Mouse (Mus musculus): ENCODE results near the gene Ifnz. TPM values are rescaled to one million over a fixed set of nuclear protein-coding genes. Genes with fewer than 3 reads are reported as not detected.

The Ifnz gene
- 0.72 TPM for polyA plus RNA-seq (2017; shearing (Covaris generic))

GRCm38 (mm10) chr4:88781831-88782230 lies at the start of gene Ifnz:
Gene Ifnz (plus strand): TSS chr4:88782131.

GRCm38 (mm10) chr4:88754818-88755340 lies 27.1 kb upstream of the Ifnz start, which contains the start of gene Gm13271:
Gene Gm13271 (plus strand): TSS chr4:88754868.

GRCm38 (mm10) chr4:88759610-88760268 lies 22.2 kb upstream of the Ifnz start, which contains the start of gene Gm13283:
Gene Gm13283 (plus strand): TSS chr4:88760119.

GRCm38 (mm10) chr4:88773534-88773933 lies 8.4 kb upstream of the Ifnz start, which contains the start of gene Gm13290:
Gene Gm13290 (plus strand): TSS chr4:88773834.

GRCm38 (mm10) chr4:88776622-88777021 lies 5.3 kb upstream of the Ifnz start, which contains the start of gene Gm13289:
Gene Gm13289 (plus strand): TSS chr4:88776922.

GRCm38 (mm10) chr4:88779550-88779949 lies 2.4 kb upstream of the Ifnz start, which contains the start of gene Gm13272:
Gene Gm13272 (plus strand): TSS chr4:88779850.

GRCm38 (mm10) chr4:88785409-88785808 lies 3.5 kb downstream of the Ifnz start, which contains the start of gene Gm13276:
Gene Gm13276 (plus strand): TSS chr4:88785709.

GRCm38 (mm10) chr4:88788402-88788801 lies 6.5 kb downstream of the Ifnz start, which contains the start of gene Gm13277:
Gene Gm13277 (plus strand): TSS chr4:88788632.

GRCm38 (mm10) chr4:88791250-88791649 lies 9.3 kb downstream of the Ifnz start, which contains the start of gene Gm13278:
Gene Gm13278 (plus strand): TSS chr4:88791550.

GRCm38 (mm10) chr4:88793936-88794675 lies 12.2 kb downstream of the Ifnz start, which contains the start of gene Gm13275:
Gene Gm13275 (plus strand): TSS chr4:88794487.

GRCm38 (mm10) chr4:88797097-88797496 lies 15.2 kb downstream of the Ifnz start, which contains the start of gene Gm13279:
Gene Gm13279 (plus strand): TSS chr4:88797397.

GRCm38 (mm10) chr4:88799365-88799764 lies 17.4 kb downstream of the Ifnz start, which contains the start of gene Gm13285:
Gene Gm13285 (plus strand): TSS chr4:88799665.

GRCm38 (mm10) chr4:88802954-88803353 lies 21.0 kb downstream of the Ifnz start, which contains the start of gene Gm13287:
Gene Gm13287 (plus strand): TSS chr4:88803254.

GRCm38 (mm10) chr4:88805231-88805630 lies 23.3 kb downstream of the Ifnz start, which contains the start of gene Gm13288:
Gene Gm13288 (plus strand): TSS chr4:88805531.

GRCm38 (mm10) chr4:88815928-88816327 lies 34.0 kb downstream of the Ifnz start, which contains the start of gene Ifna7:
Gene Ifna7 (plus strand): TSS chr4:88816228.

GRCm38 (mm10) chr4:88819659-88820058 lies 37.7 kb downstream of the Ifnz start, which contains the start of gene Ifna11:
Gene Ifna11 (plus strand): TSS chr4:88819959.

GRCm38 (mm10) chr4:88827116-88827515 lies 45.2 kb downstream of the Ifnz start, which contains the start of gene Ifna6:
Gene Ifna6 (plus strand): TSS chr4:88827416.

Other genes with a start within 250 kb of the Ifnz start
- gene Ifna15, start 223.9 kb upstream of the Ifnz start, polyA plus RNA-seq (2017; shearing (Covaris generic)), result not detected
- gene Ifna14, start 210.3 kb upstream of the Ifnz start, polyA plus RNA-seq (2017; shearing (Covaris generic)), result not detected
- gene Ifna9, start 189.7 kb upstream of the Ifnz start, polyA plus RNA-seq (2017; shearing (Covaris generic)), result not detected
- not detected for gene Ifna12, start 178.8 kb upstream of the Ifnz start, polyA plus RNA-seq (2017; shearing (Covaris generic))
- gene C87499, start 147.7 kb upstream of the Ifnz start, polyA plus RNA-seq (2017; shearing (Covaris generic)), result not detected
- not detected for gene Ifna13, start 137.7 kb upstream of the Ifnz start, polyA plus RNA-seq (2017; shearing (Covaris generic))
- gene Ifna16, start 105.2 kb upstream of the Ifnz start, polyA plus RNA-seq (2017; shearing (Covaris generic)), result not detected
- gene Ifna2, start 98.2 kb upstream of the Ifnz start, polyA plus RNA-seq (2017; shearing (Covaris generic)), result not detected
- gene Ifnab, start 90.8 kb upstream of the Ifnz start, polyA plus RNA-seq (2017; shearing (Covaris generic)), result not detected
- not detected for gene Gm26566, start 60.3 kb upstream of the Ifnz start, polyA plus RNA-seq (2017; shearing (Covaris generic))
- 24.6 TPM for gene Klhl9, start 59.7 kb upstream of the Ifnz start, polyA plus RNA-seq (2017; shearing (Covaris generic))
- gene Gm13271, start 27.3 kb upstream of the Ifnz start, polyA plus RNA-seq (2017; shearing (Covaris generic)), result not detected
- gene Gm13283, start 22.0 kb upstream of the Ifnz start, polyA plus RNA-seq (2017; shearing (Covaris generic)), result not detected
- not detected for gene Gm13290, start 8.3 kb upstream of the Ifnz start, polyA plus RNA-seq (2017; shearing (Covaris generic))
- not detected for gene Gm13289, start 5.2 kb upstream of the Ifnz start, polyA plus RNA-seq (2017; shearing (Covaris generic))
- gene Gm13272, start 2.3 kb upstream of the Ifnz start, polyA plus RNA-seq (2017; shearing (Covaris generic)), result not detected
- gene Gm13276, start 3.6 kb downstream of the Ifnz start, polyA plus RNA-seq (2017; shearing (Covaris generic)), result not detected
- gene Gm13277, start 6.5 kb downstream of the Ifnz start, polyA plus RNA-seq (2017; shearing (Covaris generic)), result not detected
- gene Gm13278, start 9.4 kb downstream of the Ifnz start, polyA plus RNA-seq (2017; shearing (Covaris generic)), result not detected
- not detected for gene Gm13275, start 12.4 kb downstream of the Ifnz start, polyA plus RNA-seq (2017; shearing (Covaris generic))
- gene Gm13279, start 15.3 kb downstream of the Ifnz start, polyA plus RNA-seq (2017; shearing (Covaris generic)), result not detected
- gene Gm13285, start 17.5 kb downstream of the Ifnz start, polyA plus RNA-seq (2017; shearing (Covaris generic)), result 1.2 TPM
- gene Gm13287, start 21.1 kb downstream of the Ifnz start, polyA plus RNA-seq (2017; shearing (Covaris generic)), result not detected
- not detected for gene Gm13288, start 23.4 kb downstream of the Ifnz start, polyA plus RNA-seq (2017; shearing (Covaris generic))
- gene Ifna7, start 34.1 kb downstream of the Ifnz start, polyA plus RNA-seq (2017; shearing (Covaris generic)), result not detected
- not detected for gene Ifna11, start 37.8 kb downstream of the Ifnz start, polyA plus RNA-seq (2017; shearing (Covaris generic))
- not detected for gene Ifna6, start 45.3 kb downstream of the Ifnz start, polyA plus RNA-seq (2017; shearing (Covaris generic))
- gene Ifna5, start 53.4 kb downstream of the Ifnz start, polyA plus RNA-seq (2017; shearing (Covaris generic)), result not detected
- gene Ifna4, start 59.7 kb downstream of the Ifnz start, polyA plus RNA-seq (2017; shearing (Covaris generic)), result not detected
- gene Ifna1, start 68.0 kb downstream of the Ifnz start, polyA plus RNA-seq (2017; shearing (Covaris generic)), result not detected
- gene Ifne, start 98.1 kb downstream of the Ifnz start, polyA plus RNA-seq (2017; shearing (Covaris generic)), result not detected